Comparison of ENCODE assay signal across 17 mouse cellular contexts in genomic region chr14:32005673-32006261, GRCm38 (mm10). TPM values are rescaled to one million over a fixed set of nuclear protein-coding genes. Genes with fewer than 3 reads are reported as not detected.
A peak's percentile ranks its signal among the peaks of the same experiment; 100 is the strongest.
DNase-seq lines count a peak whose midpoint lies in the region; ATAC-seq and TF ChIP-seq lines count a peak whose summit lies in the region.
"Had no signal": no experiment of that assay in that cellular context is flagged by ENCODE, and none has a peak within 500 bp of the region (broad histone marks: within the 10 kb centered on the region; RNA-seq: fewer than 3 reads in every experiment).

No protein-coding gene starts in this region.

- no peak overlapping the region for H3K9ac ChIP-seq in lung, embryonic 14.5 days
- H3K9ac ChIP-seq in CH12.LX (ENCODE audit: insufficient read depth, low read depth): no peak overlapping the region
- no peak overlapping the region for H3K9ac ChIP-seq in kidney, embryonic 16.5 days (replicated peaks; ENCODE audit: low read length)
- H3K9ac ChIP-seq in forebrain, embryonic 11.5 days (ENCODE audit: low read length): no peak overlapping the region
- H3K9ac ChIP-seq: limb, embryonic 13.5 days; midbrain, embryonic 12.5 days; neural tube, embryonic 15.5 days had no signal

- no peaks in the 10 kb centered on the region for H3K9me3 ChIP-seq in lung, embryonic 14.5 days (ENCODE audit: low read depth, low read length)
- no peaks in the 10 kb centered on the region for H3K9me3 ChIP-seq in CH12.LX (replicated peaks; ENCODE audit: low read length)
- no peaks in the 10 kb centered on the region; the same call in 1 of the 2 replicates for H3K9me3 ChIP-seq in kidney, embryonic 16.5 days (ENCODE audit: low read length)
- H3K9me3 ChIP-seq in forebrain, embryonic 11.5 days (ENCODE audit: control insufficient read depth, low read length): no peaks in the 10 kb centered on the region
- H3K9me3 ChIP-seq: forebrain, embryonic 10.5 days; limb, embryonic 13.5 days; midbrain, embryonic 12.5 days; neural tube, embryonic 15.5 days had no signal

- H3K27ac ChIP-seq in lung, embryonic 14.5 days (ENCODE audit: low read depth): no peak overlapping the region
- H3K27ac ChIP-seq in CH12.LX (ENCODE audit: insufficient read depth, low read depth): no peak overlapping the region
- H3K27ac ChIP-seq in kidney, embryonic 16.5 days (ENCODE audit: low read length): no peak overlapping the region
- no peak overlapping the region for H3K27ac ChIP-seq in forebrain, embryonic 11.5 days (ENCODE audit: low read depth, low read length)
- H3K27ac ChIP-seq: forebrain, embryonic 10.5 days; limb, embryonic 13.5 days; midbrain, embryonic 12.5 days; neural tube, embryonic 15.5 days had no signal

- H3K27me3 ChIP-seq in lung, embryonic 14.5 days (ENCODE audit: insufficient read depth, low read length): no peaks in the 10 kb centered on the region
- H3K27me3 ChIP-seq in CH12.LX (replicated peaks): no peaks in the 10 kb centered on the region
- no peaks in the 10 kb centered on the region for H3K27me3 ChIP-seq in kidney, embryonic 16.5 days (ENCODE audit: insufficient read depth, low read length)
- no peaks in the 10 kb centered on the region for H3K27me3 ChIP-seq in forebrain, embryonic 11.5 days (ENCODE audit: control insufficient read depth, insufficient read depth, low read length)
- H3K27me3 ChIP-seq: limb, embryonic 13.5 days; midbrain, embryonic 12.5 days; neural tube, embryonic 15.5 days had no signal

- no peak for TF ChIP-seq EP300 in CH12.LX (IDR thresholded peaks at IDR 0.05; ENCODE audit: low read length)

- no peaks in the 10 kb centered on the region for H3K79me2 ChIP-seq in CH12.LX (replicated peaks; ENCODE audit: control insufficient read depth, extremely low read depth, insufficient read depth, poor library complexity, severe bottlenecking)

- peak; percentile 54; the same call in 1 of the 2 replicates for ATAC-seq in lung, embryonic 14.5 days (ENCODE audit: insufficient read depth)
- ATAC-seq in kidney, embryonic 16.5 days (ENCODE audit: low FRiP score, low TSS enrichment): 0 out of 2 replicates have a peak, but pooled peaks have one; percentile 42
- no peak for ATAC-seq in forebrain, embryonic 11.5 days (replicated peaks; ENCODE audit: low FRiP score)
- ATAC-seq: intestine, embryonic 16.5 days had no signal

- WGBS in lung, embryonic 14.5 days: 66% methylated on average over 9 of the region's 9 CpGs
- 41% methylated on average over 9 of the region's 9 CpGs for WGBS in lung, adult 2 months
- WGBS in kidney, embryonic 16.5 days: 58% methylated on average over 9 of the region's 9 CpGs
- 90% methylated on average over 9 of the region's 9 CpGs for WGBS in forebrain, embryonic 11.5 days

- in situ Hi-C loops in CH12.LX (cut with MboI; ENCODE audit: low pct_ligation_motif_present, low pct_unique_long_range_greater_than_20kb, low sequenced_read_pairs): no loop called here

- H3K4me1 ChIP-seq in lung, embryonic 14.5 days (ENCODE audit: insufficient read depth): no peaks in the 10 kb centered on the region
- H3K4me1 ChIP-seq in lung, adult 2 months (ENCODE audit: control insufficient read depth, insufficient read depth, low read length): no peaks in the 10 kb centered on the region
- H3K4me1 ChIP-seq in CH12.LX (ENCODE audit: control insufficient read depth in 1 of 2, insufficient read depth in 2 of 2): peaks cover under 1 to 2% of the 10 kb centered on the region in 2 experiments; a peak in 2 of 4 replicates
- 0 out of 2 replicates have a peak, but pooled peaks cover 2% of the 10 kb centered on the region for H3K4me1 ChIP-seq in kidney, embryonic 16.5 days (ENCODE audit: insufficient read depth, low read length)
- no peaks in the 10 kb centered on the region for H3K4me1 ChIP-seq in forebrain, embryonic 11.5 days (replicated peaks; ENCODE audit: control insufficient read depth, insufficient read depth, low read length)
- H3K4me1 ChIP-seq: limb, embryonic 13.5 days; neural tube, embryonic 15.5 days had no signal

- no peaks in the 10 kb centered on the region for H3K36me3 ChIP-seq in lung, embryonic 14.5 days (ENCODE audit: insufficient read depth)
- no peaks in the 10 kb centered on the region for H3K36me3 ChIP-seq in CH12.LX (replicated peaks in 1 of 2; ENCODE audit: control insufficient read depth in 1 of 2, insufficient read depth in 1 of 2, low read length in 1 of 2)
- H3K36me3 ChIP-seq in kidney, embryonic 16.5 days (ENCODE audit: insufficient read depth, low read length): no peaks in the 10 kb centered on the region
- H3K36me3 ChIP-seq in forebrain, embryonic 11.5 days (ENCODE audit: control insufficient read depth, insufficient read depth, low read length): no peaks in the 10 kb centered on the region
- H3K36me3 ChIP-seq: forebrain, embryonic 10.5 days; limb, embryonic 13.5 days; midbrain, embryonic 12.5 days; neural tube, embryonic 15.5 days had no signal

- intact Hi-C loops in left cerebral cortex, postnatal 36 days (cut with DNase I): no loop called here

- no peak for TF ChIP-seq POLR2A in lung, adult 2 months (IDR thresholded peaks at IDR 0.05; ENCODE audit: borderline replicate concordance, extremely low read depth, low read depth, low read length)
- no peak for TF ChIP-seq POLR2A in CH12.LX (IDR thresholded peaks at IDR 0.05; ENCODE audit: low read depth, low read length)

- no peak overlapping the region for H3K4me3 ChIP-seq in lung, embryonic 14.5 days (ENCODE audit: low read depth, low read length)
- H3K4me3 ChIP-seq in lung, adult 2 months (replicated peaks; ENCODE audit: extremely low read depth, low read depth, low read length): no peak overlapping the region
- H3K4me3 ChIP-seq in CH12.LX (replicated peaks in 1 of 3; ENCODE audit: low read depth in 2 of 3, low read length in 2 of 3, poor library complexity in 1 of 3): no peak overlapping the region
- no peak overlapping the region for H3K4me3 ChIP-seq in kidney, embryonic 16.5 days (ENCODE audit: low read length)
- no peak overlapping the region for H3K4me3 ChIP-seq in forebrain, embryonic 11.5 days (ENCODE audit: low read depth, low read length)
- H3K4me3 ChIP-seq: forebrain, embryonic 10.5 days; limb, embryonic 13.5 days; midbrain, embryonic 12.5 days; neural tube, embryonic 15.5 days had no signal

- H3K4me2 ChIP-seq in lung, embryonic 14.5 days: no peak overlapping the region
- H3K4me2 ChIP-seq in CH12.LX (ENCODE audit: insufficient read depth, low read depth, poor library complexity, severe bottlenecking): 0 out of 2 replicates have a peak overlapping the region, but pooled peaks have one; percentile 12
- H3K4me2 ChIP-seq in kidney, embryonic 16.5 days (replicated peaks; ENCODE audit: low read depth, low read length): no peak overlapping the region
- H3K4me2 ChIP-seq in forebrain, embryonic 11.5 days (ENCODE audit: low read depth, low read length, severe bottlenecking): no peak overlapping the region
- H3K4me2 ChIP-seq: limb, embryonic 13.5 days; midbrain, embryonic 12.5 days; neural tube, embryonic 15.5 days had no signal

- dilution Hi-C loops in CH12.LX (cut with MboI; ENCODE audit: extremely low pct_ligation_motif_present, extremely low pct_unique_long_range_greater_than_20kb, low sequenced_read_pairs): no loop called here

- TF ChIP-seq CTCF in lung, embryonic 14.5 days (IDR thresholded peaks at IDR 0.05; ENCODE audit: low read depth): no peak
- TF ChIP-seq CTCF in lung, adult 2 months (IDR thresholded peaks at IDR 0.05; ENCODE audit: insufficient read depth, low read length): no peak
- no peak for TF ChIP-seq CTCF in CH12.LX (conservative IDR thresholded peaks at IDR 0.05 in 1 of 2, IDR thresholded peaks at IDR 0.05 in 1 of 2; ENCODE audit: low read depth in 2 of 2, low read length in 2 of 2)

- no peak for TF ChIP-seq RAD21 in CH12.LX (IDR thresholded peaks at IDR 0.05; ENCODE audit: low read depth, low read length)

- DNase-seq in adrenal gland, adult 2 months: peak; percentile 33
- no peak for DNase-seq in adrenal gland, postnatal 4 days (ENCODE audit: low spot score in 2 of 2)
- peak; percentile 45 for DNase-seq in lung, embryonic 14.5 days
- no peak for DNase-seq in lung, adult 2 months
- no peak for DNase-seq in CH12.LX (ENCODE audit: extremely low read depth)
- DNase-seq in left cerebral cortex, postnatal 36 days (ENCODE audit: low spot score in 2 of 2): no peak
- DNase-seq in forebrain, embryonic 11.5 days (ENCODE audit: low spot score): no peak
- DNase-seq: embryo, embryonic 11 days; gastrocnemius, postnatal 36 days; right cerebral cortex, postnatal 25 days; thymus, postnatal 36 days had no signal

TF ChIP-seq in CH12.LX, 34 proteins besides CTCF, POLR2A, EP300 and RAD21:
- TF ChIP-seq BHLHE40 (IDR thresholded peaks at IDR 0.05; ENCODE audit: low read depth, low read length) (no peak), MYC (IDR thresholded peaks at IDR 0.05; ENCODE audit: low read depth, low read length) (no peak), USF2 (conservative IDR thresholded peaks at IDR 0.05; ENCODE audit: low read depth, low read length) (no peak), RCOR1 (conservative IDR thresholded peaks at IDR 0.05; ENCODE audit: low read depth, low read length) (no peak), ELF1 (IDR thresholded peaks at IDR 0.05; ENCODE audit: low read depth, low read length) (no peak), GABPA (IDR thresholded peaks at IDR 0.05; ENCODE audit: insufficient replicate concordance, low read depth, low read length) (no peak), UBTF (IDR thresholded peaks at IDR 0.05; ENCODE audit: low read depth, low read length) (no peak), MAX (IDR thresholded peaks at IDR 0.05; ENCODE audit: low read length) (no peak), POLR2AphosphoS2 (IDR thresholded peaks at IDR 0.05; ENCODE audit: low read depth, low read length) (no peak), SMC3 (IDR thresholded peaks at IDR 0.05; ENCODE audit: low read depth, low read length) (no peak), TBP (conservative IDR thresholded peaks at IDR 0.05; ENCODE audit: low read depth, low read length) (no peak)
TF ChIP-seq in CH12.LX: peak in this region for 0.

RNA-seq across cellular contexts. Expression of gene Galnt15, which starts 23.0 kb away (rescaled TPM):
- 10 to 100 TPM in 1 of 2 experiments, 1 to 10 TPM in 1; 5.2 to 14.5 TPM for total RNA-seq in adrenal gland, adult 2 months (2021)
- 3.6 and 4.8 TPM in 2 replicates for polyA plus RNA-seq in adrenal gland, adult 2 months (2012; rRNA removed)
- 1 to 10 TPM; 3.1 to 4.0 TPM for total RNA-seq in adrenal gland, postnatal 4 days (2021)
- polyA plus RNA-seq in lung, embryonic 14.5 days (2014; fragmentation: Nextera tagmentation; extraction: Ambion mirVana): 0.08 and 0.18 TPM in 2 replicates
- 9.3 and 10.8 TPM in 2 replicates for polyA plus RNA-seq in lung, adult 2 months (2012; rRNA removed)
- total RNA-seq in CH12.LX (2012; rRNA removed) (not detected in 2 replicates), CH12.LX (2014; rRNA removed) (not detected in 2 replicates)
- not detected in 2 replicates for polyA plus RNA-seq in CH12.LX (2012; ENCODE audit: insufficient read length, low read depth)
- polyA plus RNA-seq in kidney, embryonic 16.5 days (2015; fragmentation: Nextera tagmentation; extraction: Ambion mirVana): 0.61 and 0.66 TPM in 2 replicates
- 1 to 10 TPM; 2.6 to 2.7 TPM for total RNA-seq in left cerebral cortex, postnatal 36 days (2021)
- 0.05 TPM in 2 replicates for polyA plus RNA-seq in forebrain, embryonic 11.5 days (2014; fragmentation: Nextera tagmentation; extraction: Ambion mirVana)

Comparison
In these comparisons a context has a peak if more than half of its experiments do, and no peak if none do; other contexts are left out.
1. DNase-seq: peak in adrenal gland, adult 2 months (single experiment) and lung, embryonic 14.5 days (single experiment); none in adrenal gland, postnatal 4 days (0 of 2), lung, adult 2 months (single experiment), CH12.LX (single experiment), left cerebral cortex, postnatal 36 days (0 of 2) and forebrain, embryonic 11.5 days (single experiment).